Mouse (Mus musculus): ENCODE measurements at regions not wholly inside any gene's neighbourhood (a gene's known extent, or its start where the extent isn't known, plus 50 kb on each side); places are given as distances from the start of the nearest gene placed in this dataset.

GRCm38 (mm10) chr15:10816213-10816621, 101.8 kb upstream of the Rai14 start:
- no peaks in the 10 kb centered on the region for H3K36me3 ChIP-seq
- DNase-seq (ENCODE audit: low spot score) = no peak
- no peaks in the 10 kb centered on the region for H3K27me3 ChIP-seq (ENCODE audit: low read depth, poor library complexity, severe bottlenecking)
- no peak overlapping the region for H3K4me3 ChIP-seq
- H3K9me3 ChIP-seq (replicated peaks) = 0 out of 2 replicates have a peak, but pooled peaks cover 4% of the 10 kb centered on the region
- 93% methylated on average over 3 of the region's 3 CpGs for WGBS
- H3K27ac ChIP-seq (replicated peaks) = no peak overlapping the region
- H3K4me1 ChIP-seq = 0 out of 2 replicates have a peak, but pooled peaks cover 4% of the 10 kb centered on the region

- DNase-seq (ENCODE audit: low spot score) = no peak
- H3K9me3 ChIP-seq (replicated peaks) = 0 out of 2 replicates have a peak, but pooled peaks cover 4% of the 10 kb centered on the region
- 85% methylated on average over 6 of the region's 6 CpGs for WGBS
- H3K4me3 ChIP-seq = no peak overlapping the region
- H3K36me3 ChIP-seq = no peaks in the 10 kb centered on the region
- no peak overlapping the region for H3K27ac ChIP-seq (replicated peaks)
- H3K27me3 ChIP-seq (ENCODE audit: low read depth, poor library complexity, severe bottlenecking) = no peaks in the 10 kb centered on the region
- H3K4me1 ChIP-seq = 0 out of 2 replicates have a peak, but pooled peaks cover 4% of the 10 kb centered on the region
Measured at GRCm38 (mm10) chr15:10818216-10818615, 103.8 kb upstream of the Rai14 start.

GRCm38 (mm10) chr15:10818706-10819105, 104.3 kb upstream of the Rai14 start:
- WGBS = 91% methylated on average over 1 of the region's 1 CpGs
- Histone ChIP-seq H3K27ac (replicated peaks) (no peak overlapping the region), H3K36me3 (no peaks in the 10 kb centered on the region), H3K9me3 (replicated peaks) (0 out of 2 replicates have a peak, but pooled peaks cover 4% of the 10 kb centered on the region), H3K4me1 (0 out of 2 replicates have a peak, but pooled peaks cover 4% of the 10 kb centered on the region), H3K4me3 (no peak overlapping the region), H3K27me3 (ENCODE audit: low read depth, poor library complexity, severe bottlenecking) (no peaks in the 10 kb centered on the region)
- no peak for DNase-seq (ENCODE audit: low spot score)

GRCm38 (mm10) chr15:10823933-10824332, 109.5 kb upstream of the Rai14 start:
- 0 out of 2 replicates have a peak overlapping the region, but pooled peaks have one; percentile 33 for H3K27ac ChIP-seq (replicated peaks)
- no peak for DNase-seq (ENCODE audit: low spot score)
- 0 out of 2 replicates have a peak, but pooled peaks cover 4% of the 10 kb centered on the region for H3K9me3 ChIP-seq (replicated peaks)
- WGBS = 89% methylated on average over 5 of the region's 5 CpGs
- H3K36me3 ChIP-seq = no peaks in the 10 kb centered on the region
- H3K27me3 ChIP-seq (ENCODE audit: low read depth, poor library complexity, severe bottlenecking) = no peaks in the 10 kb centered on the region
- H3K4me3 ChIP-seq = no peak overlapping the region
- no peaks in the 10 kb centered on the region for H3K4me1 ChIP-seq

GRCm38 (mm10) chr15:10829588-10829987, 115.2 kb upstream of the Rai14 start:
- Histone ChIP-seq H3K27me3 (ENCODE audit: low read depth, poor library complexity, severe bottlenecking) (no peaks in the 10 kb centered on the region), H3K27ac (replicated peaks) (no peak overlapping the region), H3K4me3 (no peak overlapping the region), H3K4me1 (no peaks in the 10 kb centered on the region), H3K9me3 (replicated peaks) (no peaks in the 10 kb centered on the region), H3K36me3 (no peaks in the 10 kb centered on the region)
- no peak for DNase-seq (ENCODE audit: low spot score)
- 78% methylated on average over 5 of the region's 5 CpGs for WGBS

GRCm38 (mm10) chr15:10830478-10830877, 116.1 kb upstream of the Rai14 start:
- Histone ChIP-seq H3K9me3 (replicated peaks) (no peaks in the 10 kb centered on the region), H3K36me3 (no peaks in the 10 kb centered on the region), H3K4me3 (no peak overlapping the region), H3K27ac (replicated peaks) (no peak overlapping the region), H3K27me3 (ENCODE audit: low read depth, poor library complexity, severe bottlenecking) (no peaks in the 10 kb centered on the region), H3K4me1 (no peaks in the 10 kb centered on the region)
- 93% methylated on average over 5 of the region's 5 CpGs for WGBS
- DNase-seq (ENCODE audit: low spot score) = no peak

- H3K27me3 ChIP-seq (ENCODE audit: low read depth, poor library complexity, severe bottlenecking) = no peaks in the 10 kb centered on the region
- 89% methylated on average over 5 of the region's 5 CpGs for WGBS
- no peak overlapping the region for H3K27ac ChIP-seq (replicated peaks)
- H3K36me3 ChIP-seq = no peaks in the 10 kb centered on the region
- no peaks in the 10 kb centered on the region for H3K4me1 ChIP-seq
- H3K4me3 ChIP-seq = no peak overlapping the region
- DNase-seq (ENCODE audit: low spot score) = no peak
- H3K9me3 ChIP-seq (replicated peaks) = no peaks in the 10 kb centered on the region
Measured at GRCm38 (mm10) chr15:10831106-10831505, 116.7 kb upstream of the Rai14 start.

- Histone ChIP-seq H3K36me3 (no peaks in the 10 kb centered on the region), H3K27ac (replicated peaks) (no peak overlapping the region), H3K4me3 (no peak overlapping the region), H3K4me1 (no peaks in the 10 kb centered on the region), H3K9me3 (replicated peaks) (no peaks in the 10 kb centered on the region), H3K27me3 (ENCODE audit: low read depth, poor library complexity, severe bottlenecking) (no peaks in the 10 kb centered on the region)
- DNase-seq (ENCODE audit: low spot score) = no peak
- WGBS = 83% methylated on average over 1 of the region's 1 CpGs
Measured at GRCm38 (mm10) chr15:10832331-10832730, 117.9 kb upstream of the Rai14 start.

GRCm38 (mm10) chr15:10833866-10834571, 118.1 kb upstream of the C1qtnf3 start:
- no peak for DNase-seq (ENCODE audit: low spot score)
- Histone ChIP-seq H3K9me3 (replicated peaks) (no peaks in the 10 kb centered on the region), H3K4me1 (no peaks in the 10 kb centered on the region), H3K36me3 (no peaks in the 10 kb centered on the region), H3K4me3 (no peak overlapping the region), H3K27ac (replicated peaks) (no peak overlapping the region), H3K27me3 (ENCODE audit: low read depth, poor library complexity, severe bottlenecking) (no peaks in the 10 kb centered on the region)
- WGBS = 94% methylated on average over 7 of the region's 7 CpGs

GRCm38 (mm10) chr15:10838584-10839288, 113.4 kb upstream of the C1qtnf3 start:
- Histone ChIP-seq H3K4me3 (no peak overlapping the region), H3K4me1 (no peaks in the 10 kb centered on the region), H3K27ac (replicated peaks) (no peak overlapping the region), H3K9me3 (replicated peaks) (no peaks in the 10 kb centered on the region), H3K27me3 (ENCODE audit: low read depth, poor library complexity, severe bottlenecking) (no peaks in the 10 kb centered on the region), H3K36me3 (no peaks in the 10 kb centered on the region)
- WGBS = 97% methylated on average over 1 of the region's 1 CpGs
- DNase-seq (ENCODE audit: low spot score) = no peak

GRCm38 (mm10) chr15:10840621-10841034, 111.5 kb upstream of the C1qtnf3 start:
- Histone ChIP-seq H3K27ac (replicated peaks) (no peak overlapping the region), H3K36me3 (no peaks in the 10 kb centered on the region), H3K27me3 (ENCODE audit: low read depth, poor library complexity, severe bottlenecking) (no peaks in the 10 kb centered on the region), H3K9me3 (replicated peaks) (no peaks in the 10 kb centered on the region), H3K4me1 (no peaks in the 10 kb centered on the region), H3K4me3 (no peak overlapping the region)
- DNase-seq (ENCODE audit: low spot score) = no peak
- WGBS = 90% methylated on average over 4 of the region's 4 CpGs

- H3K4me3 ChIP-seq = no peak overlapping the region
- H3K36me3 ChIP-seq = no peaks in the 10 kb centered on the region
- no peaks in the 10 kb centered on the region for H3K4me1 ChIP-seq
- 82% methylated on average over 3 of the region's 3 CpGs for WGBS
- DNase-seq (ENCODE audit: low spot score) = no peak
- no peaks in the 10 kb centered on the region for H3K27me3 ChIP-seq (ENCODE audit: low read depth, poor library complexity, severe bottlenecking)
- H3K27ac ChIP-seq (replicated peaks) = no peak overlapping the region
- H3K9me3 ChIP-seq (replicated peaks) = no peaks in the 10 kb centered on the region
Measured at GRCm38 (mm10) chr15:10843060-10843695, 109.0 kb upstream of the C1qtnf3 start.

GRCm38 (mm10) chr15:10846722-10847121, 105.4 kb upstream of the C1qtnf3 start:
- Histone ChIP-seq H3K27ac (replicated peaks) (no peak overlapping the region), H3K4me1 (no peaks in the 10 kb centered on the region), H3K9me3 (replicated peaks) (no peaks in the 10 kb centered on the region), H3K4me3 (no peak overlapping the region), H3K27me3 (ENCODE audit: low read depth, poor library complexity, severe bottlenecking) (no peaks in the 10 kb centered on the region), H3K36me3 (no peaks in the 10 kb centered on the region)
- DNase-seq (ENCODE audit: low spot score) = no peak
- WGBS = 94% methylated on average over 4 of the region's 4 CpGs

Data from midbrain, embryonic 10.5 days (tissue).